Mouse (Mus musculus) frontal cortex, adult 2 months (tissue): Measurements from ENCODE around the gene Bpifa5. TPM values are rescaled to one million over a fixed set of nuclear protein-coding genes. Genes with fewer than 3 reads are reported as not detected.

Experiments used
- DNase-seq, 2 experiments: peaks; one replicate each; pipeline ENCODE4 v3.0.0; 2022; ENCODE audit warnings: low spot score in 1 of 2; ENCODE audit errors: extremely low spot score in 1 of 2
- polyA plus RNA-seq: library from polyadenylated mRNA; depleted of rRNA; stranded (reverse); fragments of >200 nt; gene quantifications from 2 replicates; pipeline ENCODE4 v1.2.3, GENCODE M21; 2012; rRNA removed

The Bpifa5 gene
- polyA plus RNA-seq, 1 experiment = not detected

DNA sequence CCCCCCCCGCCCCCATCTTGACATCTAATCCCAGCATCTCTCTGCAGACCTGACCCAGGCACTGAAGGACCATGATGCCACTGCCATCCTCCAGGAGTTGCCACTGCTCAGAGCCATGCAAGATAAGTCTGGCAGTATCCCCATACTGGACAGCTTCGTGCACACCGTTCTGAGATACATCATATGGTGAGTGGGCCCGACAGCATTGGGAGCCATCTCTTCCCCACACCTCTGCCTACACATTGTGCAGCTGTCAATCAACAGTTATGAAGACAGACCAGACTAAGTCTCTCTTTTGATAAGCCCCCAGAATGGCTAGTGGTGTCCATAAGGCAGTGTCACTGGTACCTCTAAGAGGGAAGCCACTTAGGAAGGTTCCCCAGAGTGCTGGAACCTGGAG is 42.2 kb downstream of the Bpifa5 start:
- peak in 1 of 2 experiments; percentile 37 for DNase-seq

- no peak for DNase-seq
Observed at GRCm38 (mm10) chr2:154206908-154207307, 44.5 kb downstream of the Bpifa5 start.

GRCm38 (mm10) chr2:154209112-154209511 is 46.7 kb downstream of the Bpifa5 start:
- DNase-seq = peak in 1 of 2 experiments; percentile 70

DNA sequence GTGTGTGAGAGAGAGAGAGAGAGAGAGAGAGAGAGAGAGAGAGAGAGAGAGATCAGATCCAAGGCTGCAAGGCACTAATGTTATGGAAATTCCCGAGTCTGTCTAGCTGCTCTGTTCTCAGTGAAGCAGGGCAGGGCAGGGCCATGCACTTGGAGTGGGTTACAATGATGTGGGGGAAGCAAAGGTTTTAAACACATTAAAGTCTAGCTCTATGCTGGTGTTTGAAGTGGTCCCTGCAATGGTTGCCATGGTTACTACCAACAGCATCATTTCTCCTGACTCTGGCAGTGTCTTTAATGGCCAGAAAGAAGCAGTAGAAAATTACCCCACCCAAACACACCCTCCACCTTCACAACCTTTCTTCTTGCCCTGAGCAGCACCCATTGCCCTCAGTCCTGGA is 48.7 kb downstream of the Bpifa5 start:
- no peak for DNase-seq

GRCm38 (mm10) chr2:154211881-154212280 is 49.5 kb downstream of the Bpifa5 start:
- peak; percentile 72 to 84 for DNase-seq

DNA sequence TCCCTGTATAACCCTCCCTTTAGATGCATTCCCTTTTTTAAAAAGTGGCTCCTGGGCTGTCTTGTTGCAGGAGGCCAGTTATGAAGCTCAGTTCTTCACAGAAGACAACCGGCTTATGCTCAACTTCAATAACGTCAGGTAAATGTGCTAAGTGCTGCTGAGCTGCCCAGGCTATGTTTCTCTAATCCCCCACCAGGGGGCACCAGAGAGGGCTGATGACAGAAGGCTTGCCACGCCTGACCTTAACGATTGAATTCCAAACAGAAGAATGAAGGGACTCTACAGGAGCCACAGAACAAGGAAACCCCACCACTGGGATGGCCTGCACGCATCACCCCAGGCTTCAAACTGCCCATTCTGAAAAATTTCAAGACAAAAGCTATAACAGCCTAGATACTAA is 52.8 kb downstream of the Bpifa5 start:
- DNase-seq = peak in 1 of 2 experiments; percentile 79

Other genes starting within 250 kb of the Bpifa5 start
- gene Bpifb3, start 244.4 kb upstream of the Bpifa5 start, polyA plus RNA-seq = 0.04 and 1.5 TPM in 2 replicates
- gene Bpifb4, start 224.4 kb upstream of the Bpifa5 start, polyA plus RNA-seq = 1.5 and 9.4 TPM in 2 replicates
- gene Bpifa6, start 187.7 kb upstream of the Bpifa5 start, polyA plus RNA-seq = not detected in 2 replicates
- not detected in 2 replicates for gene Bpifa2, start 154.3 kb upstream of the Bpifa5 start, polyA plus RNA-seq
- gene Bpifa3, start 32.3 kb upstream of the Bpifa5 start, polyA plus RNA-seq = not detected in 2 replicates
- not detected in 2 replicates for gene Bpifa1, start 19.7 kb upstream of the Bpifa5 start, polyA plus RNA-seq
- 0.36 and 0.40 TPM in 2 replicates for gene Bpifb1, start 28.2 kb downstream of the Bpifa5 start, polyA plus RNA-seq
- gene Bpifb5, start 61.1 kb downstream of the Bpifa5 start, polyA plus RNA-seq = 0.14 and 0.17 TPM in 2 replicates
- not detected in 2 replicates for gene Bpifb9a, start 95.2 kb downstream of the Bpifa5 start, polyA plus RNA-seq
- gene Bpifb9b, start 144.6 kb downstream of the Bpifa5 start, polyA plus RNA-seq = not detected in 2 replicates
- gene Cdk5rap1, start 210.4 kb downstream of the Bpifa5 start, polyA plus RNA-seq = 13.6 and 19.0 TPM in 2 replicates
- gene Snta1, start 245.5 kb downstream of the Bpifa5 start, polyA plus RNA-seq = 37.3 and 37.8 TPM in 2 replicates